Mouse (Mus musculus): Measurements from ENCODE around the gene Tmem167b.

- TF ChIP-seq CTCF (IDR thresholded peaks at IDR 0.05; ENCODE audit: insufficient read depth, low read length), result no peak
- TF ChIP-seq POLR2A (IDR thresholded peaks at IDR 0.05; ENCODE audit: borderline replicate concordance, extremely low read depth, low read depth, low read length), result no peak
Measured at GRCm38 (mm10) chr3:108523415-108523814, 38.9 kb downstream of the Tmem167b start.
